Mouse (Mus musculus) lung, adult 2 months (tissue): ENCODE results near the gene Iltifb.
"Not testable (repeated sequence)": the region's sequence is repeated elsewhere in the genome, so short reads cannot be mapped to it uniquely, and the experiment has no call there.

Experiments used
- CTCF ChIP-seq: fragments of 200-500 bp; IDR thresholded peaks from 2 replicates; pipeline ENCODE4 v1.5.1; 2011; ENCODE audit warnings: mild to moderate bottlenecking, low read length, control low read depth; ENCODE audit not compliant: insufficient read depth
- POLR2A ChIP-seq: fragments of 200-500 bp; IDR thresholded peaks from 2 replicates; pipeline ENCODE4 v1.6.1; 2011; ENCODE audit warnings: low read depth, mild to moderate bottlenecking, control low read depth, low read length, borderline replicate concordance; ENCODE audit errors: extremely low read depth

DNA sequence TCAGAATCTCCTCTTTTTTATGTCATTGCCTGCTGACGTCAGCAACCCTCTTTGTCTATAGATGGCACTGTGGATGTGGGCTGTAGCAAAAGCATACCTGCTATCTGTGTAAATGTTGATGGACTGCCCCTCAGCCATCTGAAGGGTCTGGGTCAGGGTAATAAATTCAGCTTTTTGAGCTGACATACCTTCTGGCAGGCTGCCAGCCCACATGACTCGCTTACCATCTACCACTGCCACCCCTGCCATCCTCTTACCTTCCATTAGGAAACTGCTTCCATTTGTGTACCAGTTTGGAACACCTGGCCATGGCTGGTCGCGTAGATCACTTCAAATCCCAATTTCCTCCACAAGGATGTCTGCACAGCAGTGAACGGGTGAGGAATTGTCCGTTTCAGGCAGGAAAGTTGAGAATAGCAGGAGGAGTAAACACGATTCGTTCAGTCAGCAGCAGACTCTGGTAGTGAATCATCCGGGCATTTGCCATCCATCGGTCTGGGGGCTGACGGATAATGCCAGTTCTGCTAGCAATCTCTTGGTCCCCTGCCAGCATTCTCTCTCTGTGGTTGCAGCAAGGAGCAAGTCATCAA, 45.7 kb downstream of the Iltifb start:
- TF ChIP-seq CTCF, POLR2A: not testable (repeated sequence)
